Mouse (Mus musculus) MEL (cell line): ENCODE measurements around the gene Milr1.

Experiments
- CTCF ChIP-seq, 3 experiments: IDR thresholded peaks in 2 of 3; conservative IDR thresholded peaks in 1 of 3; 2 replicates each; pipeline ENCODE4 v1.5.1; 2011 to 2012; ENCODE audit warnings: low read length in 3 of 3, low read depth in 2 of 3, mild to moderate bottlenecking in 2 of 3, improper control_type of control experiment in 1 of 3, inconsistent platforms in 1 of 3, mixed read lengths in 1 of 3, moderate library complexity in 1 of 3; ENCODE audit not compliant: control insufficient read depth in 1 of 3, insufficient read depth in 1 of 3, poor library complexity in 1 of 3, severe bottlenecking in 1 of 3
- EP300 ChIP-seq, 2 experiments: IDR thresholded peaks; 2 replicates each; pipeline ENCODE4 v1.6.1; 2011; ENCODE audit warnings: improper control_type of control experiment in 2 of 2, low read length in 2 of 2, low read depth in 1 of 2, mild to moderate bottlenecking in 1 of 2
- POLR2AphosphoS2 ChIP-seq: IDR thresholded peaks from 2 replicates; pipeline ENCODE4 v1.6.1; 2011; ENCODE audit warnings: low read length, improper control_type of control experiment
- ZC3H11A ChIP-seq: IDR thresholded peaks from 2 replicates; pipeline ENCODE4 v1.6.1; 2012; ENCODE audit warnings: low read depth, mild to moderate bottlenecking, inconsistent platforms, low read length, improper control_type of control experiment

DNA sequence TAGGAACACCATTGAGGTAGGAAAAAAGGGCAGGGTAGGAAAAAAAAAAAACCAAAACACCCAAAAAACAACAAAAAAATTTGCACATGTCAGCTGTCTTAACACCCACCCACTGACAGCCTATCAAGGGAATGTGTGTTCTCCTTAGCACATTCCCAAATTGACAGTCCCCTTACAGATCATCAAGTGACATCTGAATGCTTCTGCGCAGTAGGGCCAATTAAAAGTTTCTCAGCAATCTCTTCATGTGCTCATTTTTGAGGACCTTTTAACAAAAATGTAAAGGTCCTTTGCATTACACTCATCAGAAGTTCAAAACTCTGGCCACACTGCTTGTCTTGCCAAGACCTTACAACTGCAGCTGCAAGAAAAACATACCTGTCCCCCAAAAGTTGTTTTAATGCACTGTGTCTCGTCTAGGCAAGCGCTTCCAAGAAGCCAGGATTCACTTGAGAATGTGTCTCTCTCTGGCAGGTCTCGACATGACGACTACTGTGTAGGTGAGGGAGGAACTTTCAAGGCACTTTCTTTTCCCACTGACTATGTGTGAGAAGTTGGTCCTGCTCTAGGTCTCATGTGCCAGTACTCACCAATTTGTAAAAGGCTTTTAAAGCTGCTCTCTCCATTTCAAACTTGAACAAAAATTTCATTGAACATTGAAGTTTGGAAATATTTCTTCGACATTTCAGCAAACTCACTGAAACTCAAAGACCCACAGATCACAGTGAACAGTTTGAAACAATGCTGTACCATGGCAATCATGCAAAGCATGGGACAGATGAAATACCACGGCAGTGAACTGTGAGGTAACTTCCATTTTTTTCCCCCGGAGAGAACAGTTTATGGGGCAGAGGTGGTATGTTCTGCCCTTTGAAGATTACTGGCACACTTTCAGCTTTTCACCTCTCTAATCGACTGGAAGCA lies 32.1 kb downstream of the Milr1 start:
- TF ChIP-seq POLR2AphosphoS2, result no peak
- TF ChIP-seq EP300 (IDR thresholded peaks at IDR 0.05; ENCODE audit: low read depth in 1 of 2, low read length in 2 of 2), result no peak
- TF ChIP-seq CTCF (IDR thresholded peaks at IDR 0.05 in 2 of 3, conservative IDR thresholded peaks at IDR 0.05 in 1 of 3; ENCODE audit: control insufficient read depth in 1 of 3, insufficient read depth in 1 of 3, low read depth in 2 of 3, low read length in 3 of 3, poor library complexity in 1 of 3, severe bottlenecking in 1 of 3), result no peak
- no peak for TF ChIP-seq ZC3H11A
